Mouse (Mus musculus): ENCODE results near the gene Gtf2h2.
A peak's percentile ranks its signal among the peaks of the same experiment; 100 is the strongest.
"Not testable (repeated sequence)": the region's sequence is repeated elsewhere in the genome, so short reads cannot be mapped to it uniquely, and the experiment has no call there.

Gtf2h2 gene

DNA sequence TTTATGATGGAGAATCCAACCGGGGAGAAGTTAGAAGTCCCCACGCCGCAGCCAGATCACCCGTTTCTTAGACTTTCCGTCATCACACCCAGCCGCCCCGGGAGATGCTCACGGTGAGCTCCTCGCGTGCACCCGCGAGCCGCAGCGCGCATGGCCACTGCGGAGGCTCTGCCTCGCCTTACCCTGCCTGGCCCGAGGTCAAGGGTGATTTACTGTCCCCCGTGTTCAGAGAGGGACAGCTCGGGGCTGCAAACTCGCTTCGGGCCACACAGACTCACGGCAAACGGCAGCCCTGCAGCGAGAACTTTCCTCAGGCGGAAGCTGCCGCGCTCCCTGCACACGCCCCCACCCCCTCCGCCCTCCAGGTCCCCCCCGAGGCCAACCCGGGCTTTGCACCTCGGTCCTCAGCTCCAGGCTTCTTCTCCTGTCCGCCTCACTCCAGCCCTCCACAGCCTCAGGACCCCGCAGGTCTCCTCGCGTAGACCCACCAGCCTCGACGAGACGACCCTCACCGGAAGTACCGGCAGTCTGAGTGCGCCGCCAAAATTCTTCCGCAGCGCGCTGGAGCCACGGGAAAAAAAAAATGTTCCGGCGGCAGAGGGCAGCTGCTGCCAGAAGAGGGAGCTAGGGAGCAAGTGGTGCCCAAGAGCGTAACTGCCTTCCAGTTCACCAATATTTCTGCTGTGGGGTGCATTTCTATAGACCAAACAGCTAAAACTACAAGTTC lies at the start of gene Gtf2h2:
TSS of gene Gtf2h2 (minus strand) at position 519 of the 727 bp plus-strand sequence.
- peak; percentile 84 to 91 for DNase-seq

DNA sequence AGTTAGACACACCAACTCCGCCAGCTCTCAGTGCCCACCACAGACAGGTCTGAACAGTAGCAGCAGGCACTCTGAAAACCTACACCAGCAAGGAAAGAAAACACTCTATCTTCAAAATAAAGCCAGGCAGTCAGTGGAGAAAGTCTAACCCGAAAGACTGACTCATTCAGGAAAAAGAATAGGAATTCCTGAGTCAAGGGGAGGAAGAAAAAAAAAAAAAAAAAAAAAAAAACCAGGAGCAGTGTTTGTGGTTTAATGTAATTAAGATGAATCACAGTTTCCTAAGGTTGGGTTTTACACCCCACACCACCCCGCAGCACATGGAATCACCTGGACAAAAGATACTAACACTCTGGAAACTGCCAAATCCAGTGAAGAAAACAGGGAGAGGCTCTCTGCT lies 43.8 kb upstream of the Gtf2h2 start:
- no peak for DNase-seq

DNA sequence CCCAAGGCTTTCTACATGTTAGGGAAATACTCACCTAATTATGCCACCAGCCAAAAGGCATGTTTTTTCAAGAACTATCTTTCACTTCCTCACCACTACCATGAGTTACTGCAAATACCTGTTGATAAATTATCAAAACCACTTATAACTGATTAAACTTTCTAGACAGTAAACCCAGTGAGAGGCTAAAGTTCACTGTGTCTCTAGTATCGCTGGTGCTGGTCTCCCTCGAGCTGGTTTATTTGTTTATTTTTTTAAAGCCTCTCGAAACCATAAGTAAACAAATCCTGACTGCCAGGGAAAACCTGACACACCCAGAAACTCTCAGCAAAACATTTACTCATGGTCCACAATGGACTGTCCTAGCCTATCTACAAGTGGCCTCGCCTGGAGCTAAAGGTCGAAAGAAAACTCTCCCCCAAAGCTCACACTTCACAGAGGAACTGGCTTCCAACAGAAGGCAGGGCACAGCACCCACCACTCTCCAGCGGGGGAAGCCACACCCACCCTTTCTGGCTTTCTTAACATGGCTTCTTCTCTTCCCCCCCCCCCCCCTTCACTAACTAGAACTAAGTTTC lies 40.5 kb upstream of the Gtf2h2 start:
- no peak for DNase-seq

DNA sequence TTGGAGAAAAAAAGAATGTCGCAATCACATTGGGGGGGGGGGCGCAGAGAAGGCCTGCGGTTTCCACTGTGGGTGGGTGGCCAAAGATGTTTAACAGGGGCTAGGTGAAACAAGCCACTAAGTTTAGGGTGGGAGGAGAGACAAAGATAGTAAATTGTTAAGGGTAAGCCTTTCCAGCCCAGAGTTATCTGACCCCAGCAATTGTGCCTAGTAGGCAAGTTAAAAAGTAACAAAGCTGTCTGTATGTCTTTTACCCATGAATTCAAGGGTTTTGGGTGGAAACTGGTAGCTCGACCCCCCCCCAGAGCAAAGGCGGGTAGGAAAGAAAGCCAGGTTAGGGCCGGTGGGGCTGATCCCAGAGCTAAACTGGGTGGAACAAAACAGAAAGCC lies 34.3 kb upstream of the Gtf2h2 start:
- DNase-seq, result no peak

DNA sequence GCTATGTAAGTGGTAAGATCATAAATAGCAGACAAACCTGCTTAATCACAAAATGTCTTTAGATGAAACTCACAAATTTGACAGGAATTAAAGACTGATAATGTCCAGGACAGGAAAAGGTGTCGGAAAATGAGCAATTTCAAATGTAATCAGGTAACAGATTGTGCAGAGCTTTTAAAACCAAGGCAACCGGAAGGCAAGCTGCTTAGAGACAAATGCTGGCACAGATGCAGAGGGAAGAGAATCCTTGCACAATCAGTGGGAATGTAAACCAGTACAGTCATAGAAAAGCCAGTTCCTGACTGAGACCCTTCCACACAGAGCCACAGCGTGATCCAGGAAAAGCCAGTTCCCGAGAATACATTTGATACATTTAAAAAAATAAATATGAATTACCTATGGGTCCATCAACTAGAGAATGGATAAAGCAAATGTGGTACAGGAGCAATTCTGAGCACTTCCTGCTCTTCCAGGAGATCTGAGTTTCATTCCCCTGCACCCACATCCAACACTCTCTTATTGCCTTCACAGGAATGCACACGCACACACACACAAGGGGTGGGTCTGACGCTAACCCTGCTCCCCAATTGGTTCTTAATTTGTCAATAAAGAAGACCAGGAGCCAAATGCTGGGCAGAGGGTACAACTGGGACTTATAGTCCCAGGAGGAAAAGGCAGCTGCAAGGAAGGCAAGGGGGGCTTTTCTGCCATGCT lies 33.7 kb upstream of the Gtf2h2 start:
- peak; percentile 39 to 60 for DNase-seq

DNA sequence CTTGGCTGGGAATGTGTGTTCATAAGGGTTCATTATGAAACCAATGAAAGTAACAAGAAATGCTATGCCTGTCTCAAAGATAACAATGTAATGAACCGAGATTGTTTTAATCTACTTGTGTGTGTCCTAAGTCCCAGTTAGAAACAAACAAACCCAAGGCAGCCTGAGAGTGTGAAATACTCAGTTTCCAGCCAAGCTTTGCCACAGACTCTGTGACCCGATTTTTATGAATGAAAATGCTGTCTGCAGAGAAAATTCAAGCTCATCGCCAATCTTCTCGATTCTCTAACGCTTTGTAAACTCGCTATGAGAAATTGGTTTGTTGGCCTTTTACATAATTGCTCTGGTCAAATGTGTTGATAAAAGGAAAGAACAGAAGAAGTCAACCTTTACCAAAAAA lies 32.5 kb upstream of the Gtf2h2 start:
- DNase-seq, result no peak

DNA sequence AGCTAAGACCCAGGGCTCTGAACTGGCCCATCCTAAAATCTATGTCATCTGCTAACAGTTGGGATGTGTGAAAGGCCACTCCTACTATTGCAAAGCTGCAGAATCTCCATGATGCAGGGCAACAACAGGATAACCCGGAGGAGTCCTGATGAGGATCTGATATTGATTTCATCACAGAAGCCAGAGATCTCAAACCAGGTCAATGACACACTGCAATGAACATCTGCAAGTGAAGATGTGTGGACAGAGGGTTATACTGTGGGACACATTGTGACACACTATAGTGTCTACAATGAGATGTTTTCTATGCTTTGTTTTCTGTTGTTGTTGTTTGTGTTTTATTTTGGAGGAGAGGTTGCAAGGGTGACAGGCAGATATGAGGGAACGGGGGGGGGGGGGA lies 31.3 kb upstream of the Gtf2h2 start:
- DNase-seq, result no peak

DNA sequence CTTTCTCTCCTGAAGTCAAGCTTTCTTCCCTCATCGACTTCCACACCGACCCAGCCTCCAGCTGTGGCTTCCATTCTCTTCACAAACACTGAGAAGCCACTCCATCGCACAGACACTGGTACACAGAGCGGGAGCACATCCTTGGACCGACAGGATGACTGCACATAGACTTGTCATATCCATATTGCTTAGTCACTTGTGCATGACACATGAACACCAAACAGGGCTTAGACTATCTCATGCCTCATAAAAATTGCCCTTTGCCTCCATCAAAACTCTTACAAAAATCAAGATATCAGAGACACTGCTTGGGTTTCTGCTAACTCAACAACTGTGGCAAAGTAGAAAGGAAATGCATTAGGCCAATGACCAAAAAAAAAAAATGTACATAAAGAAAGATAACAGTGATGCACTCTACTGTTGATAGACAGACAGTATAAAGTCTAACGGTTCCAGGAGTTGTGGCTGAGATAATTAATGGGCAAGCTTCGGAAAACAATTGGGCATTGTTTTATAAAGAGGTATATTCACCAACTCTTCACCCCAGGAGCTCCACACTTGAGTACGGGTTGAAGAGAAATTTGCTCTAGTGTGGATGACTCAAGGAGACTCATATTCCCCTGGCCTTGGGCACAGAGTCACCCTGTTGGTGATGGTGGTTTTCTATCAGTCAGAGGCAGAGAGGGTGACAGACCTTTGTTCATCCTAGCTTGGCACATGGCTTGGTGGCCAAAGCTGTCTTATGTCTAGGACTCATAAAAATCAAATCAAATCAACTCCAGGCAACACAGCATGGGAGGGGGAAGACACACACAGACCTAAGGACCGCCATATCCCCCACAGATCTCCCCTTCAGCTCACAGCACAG lies 29.6 kb upstream of the Gtf2h2 start:
- no peak for DNase-seq

DNA sequence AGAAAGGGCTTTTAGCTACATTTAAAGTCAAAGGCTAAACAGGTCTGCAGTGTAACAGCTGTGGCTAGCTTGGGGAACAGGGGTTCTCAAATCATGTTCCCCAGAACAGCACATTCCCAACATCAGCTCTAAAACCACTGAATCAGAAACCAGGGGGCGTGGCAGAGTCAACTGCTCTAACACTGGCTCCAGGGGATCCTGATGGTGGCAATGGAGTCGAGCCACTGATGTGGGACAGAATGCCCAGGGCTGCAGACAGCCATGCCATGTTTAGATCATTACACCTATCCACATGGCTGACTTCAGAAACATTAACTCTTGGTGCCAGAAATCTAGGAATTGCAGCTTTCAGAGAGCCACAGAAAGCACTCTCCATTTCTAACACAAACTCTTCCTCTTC lies 26.8 kb upstream of the Gtf2h2 start:
- DNase-seq, result no peak

DNA sequence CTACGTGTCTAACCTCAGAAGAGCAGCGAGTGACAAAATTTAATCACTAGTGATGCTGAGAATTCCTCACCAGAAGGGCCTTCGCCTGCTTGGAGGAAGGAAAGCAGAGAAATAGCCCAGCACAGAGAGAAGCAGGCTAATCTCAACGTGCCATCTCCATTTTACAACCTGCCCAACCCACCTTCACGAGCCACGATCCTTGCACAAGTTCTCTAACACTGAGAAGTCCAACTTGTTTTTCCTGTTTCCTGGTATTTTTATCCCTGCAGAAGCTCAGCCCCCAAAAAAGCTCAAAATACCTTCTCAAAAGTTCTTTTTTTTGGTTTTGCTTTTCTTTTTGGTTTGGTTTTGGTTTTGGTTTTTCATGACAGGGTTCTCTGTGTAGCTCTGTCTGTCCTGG lies 25.8 kb upstream of the Gtf2h2 start:
- no peak for DNase-seq

DNA sequence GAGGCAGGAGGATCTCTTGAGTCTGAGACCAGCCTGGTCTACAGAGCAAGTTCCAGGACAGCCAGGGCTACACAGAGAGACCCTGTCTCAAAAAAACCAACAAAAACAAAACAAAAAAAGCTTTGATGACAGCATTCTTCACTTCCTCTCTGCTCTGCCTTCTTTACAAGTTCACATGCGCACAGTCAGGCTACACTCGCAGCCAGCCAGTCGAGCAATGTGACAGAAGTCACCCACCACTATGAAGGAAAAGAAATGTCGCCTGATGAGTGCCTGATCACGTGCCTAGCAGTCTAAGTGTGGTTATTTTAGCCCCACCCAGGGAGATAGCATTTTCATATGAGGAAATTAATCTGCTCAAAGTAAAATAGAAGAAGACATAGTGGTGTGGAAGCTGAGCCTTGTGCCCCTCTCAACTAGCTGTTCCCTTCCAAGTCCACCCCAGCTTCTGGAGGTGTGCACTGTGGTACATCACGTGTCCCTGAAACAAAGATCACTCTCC lies 25.3 kb upstream of the Gtf2h2 start:
- no peak for DNase-seq

DNA sequence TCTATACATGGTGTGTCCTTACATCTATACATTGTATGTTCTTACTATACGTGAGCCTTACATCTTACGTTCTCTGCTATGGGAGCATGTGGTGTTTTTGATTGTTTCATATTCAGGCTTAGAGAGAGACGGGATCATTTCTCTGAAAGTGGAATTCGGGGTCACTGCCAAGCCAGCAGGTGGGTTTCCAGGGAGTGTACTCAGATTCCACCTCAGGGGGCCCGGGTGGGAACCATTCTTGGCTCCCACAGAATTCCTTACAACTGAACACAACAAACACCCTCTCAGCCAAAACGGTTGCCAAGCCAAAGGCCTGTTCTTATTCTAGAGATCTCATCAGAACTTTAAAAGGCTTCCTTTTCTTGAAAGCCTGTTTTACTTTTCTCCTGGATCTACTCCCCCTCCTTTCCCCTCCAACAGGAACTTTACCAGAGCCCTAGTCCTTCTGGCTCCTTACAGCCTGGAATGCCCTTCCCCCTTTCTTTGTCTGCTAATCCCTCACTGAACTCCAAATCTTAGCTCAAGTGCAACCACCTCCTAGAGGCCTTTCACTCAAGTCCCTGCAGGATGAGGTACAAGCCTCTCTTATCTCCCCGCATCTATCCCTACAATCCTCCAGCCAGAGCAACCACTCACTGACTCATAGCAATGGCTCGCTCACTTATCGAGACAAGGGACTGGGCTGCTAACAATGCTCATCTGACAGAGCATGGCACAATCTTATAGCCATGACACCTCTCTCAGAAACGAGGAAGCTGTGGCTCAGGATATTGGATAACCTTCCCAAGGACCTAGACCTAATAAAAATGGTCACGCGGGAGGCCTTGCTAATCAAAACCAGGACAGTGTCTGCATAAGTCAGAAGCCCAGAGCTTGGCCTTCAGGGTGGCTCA lies 24.1 kb upstream of the Gtf2h2 start:
- peak; percentile 26 to 35 for DNase-seq

DNA sequence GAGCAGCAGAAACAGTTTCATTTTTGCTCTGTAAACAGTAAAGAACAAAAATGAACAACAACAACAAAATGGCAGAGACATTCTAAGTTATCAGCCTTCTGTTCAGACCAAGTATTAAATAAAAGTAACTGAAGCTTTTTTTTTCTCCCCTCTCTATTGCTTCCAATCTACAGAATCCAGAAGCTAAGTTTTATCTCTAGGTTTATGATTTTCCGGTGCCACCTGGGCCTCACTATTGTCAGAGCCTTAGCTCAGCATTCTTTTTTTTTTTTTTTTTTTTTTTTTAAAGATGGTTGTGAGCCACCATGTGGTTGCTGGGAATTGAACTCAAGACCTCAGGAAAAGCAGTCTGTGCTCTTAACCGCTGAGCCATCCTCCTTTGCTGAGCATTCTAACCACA lies 20.4 kb upstream of the Gtf2h2 start:
- no peak for DNase-seq

DNA sequence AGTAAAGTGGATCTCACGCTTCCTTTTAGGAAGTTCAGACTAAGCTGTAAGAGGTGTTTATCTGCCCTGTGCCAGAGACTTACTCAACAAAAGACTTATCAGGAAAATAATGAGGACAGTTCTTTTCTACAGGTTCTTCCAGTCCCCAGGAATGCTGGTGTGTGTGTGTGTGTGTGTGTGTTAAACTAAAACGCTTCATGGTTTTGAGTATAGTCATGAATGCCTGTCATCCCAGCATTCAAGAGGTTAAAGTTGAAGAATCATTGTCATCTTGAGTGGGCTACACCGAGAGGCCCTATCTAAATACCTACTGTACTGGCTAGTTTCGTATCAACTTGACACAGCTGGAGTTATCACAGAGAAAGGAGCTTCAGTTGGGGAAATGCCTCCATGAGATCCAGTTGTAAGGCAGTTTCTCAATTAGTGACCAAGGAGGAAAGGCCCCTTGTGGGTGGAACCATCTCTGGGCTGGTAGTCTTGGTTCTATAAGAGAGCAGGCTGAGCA lies 19.5 kb upstream of the Gtf2h2 start:
- no peak for DNase-seq

DNA sequence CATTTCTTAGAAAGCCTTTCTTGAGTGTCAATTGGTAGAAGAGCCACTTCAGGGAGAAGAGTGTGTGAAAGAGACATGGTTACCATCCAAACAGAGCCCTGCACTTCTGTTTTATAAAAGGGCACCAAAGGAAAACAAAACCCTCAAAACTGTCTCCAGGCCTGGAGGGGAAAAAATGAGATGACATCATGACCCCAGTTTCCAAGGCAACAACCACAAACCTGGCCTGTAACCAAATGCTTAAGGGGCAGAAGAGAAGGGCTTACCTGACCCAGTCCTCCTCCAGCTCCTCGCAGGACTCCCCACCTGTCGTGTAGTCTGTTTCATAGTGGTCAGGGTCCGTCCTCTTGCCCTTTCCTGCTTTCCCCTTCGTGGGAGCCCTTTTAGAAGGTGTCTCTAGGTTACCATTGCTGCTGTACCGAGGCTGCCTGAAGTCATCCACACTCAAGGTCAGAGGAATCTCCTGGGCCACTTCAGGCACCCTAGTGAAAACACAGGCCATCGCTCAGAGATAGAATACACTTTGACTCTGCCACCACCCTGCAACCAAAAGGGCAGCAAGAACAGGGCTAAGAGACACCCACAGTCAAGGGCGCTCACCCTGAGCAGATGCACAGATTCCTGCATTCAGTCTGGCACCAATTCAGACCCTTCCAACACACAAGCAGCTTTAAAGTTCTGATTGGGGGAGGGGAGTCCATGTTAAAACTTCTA lies 18.9 kb upstream of the Gtf2h2 start:
- no peak for DNase-seq

DNA sequence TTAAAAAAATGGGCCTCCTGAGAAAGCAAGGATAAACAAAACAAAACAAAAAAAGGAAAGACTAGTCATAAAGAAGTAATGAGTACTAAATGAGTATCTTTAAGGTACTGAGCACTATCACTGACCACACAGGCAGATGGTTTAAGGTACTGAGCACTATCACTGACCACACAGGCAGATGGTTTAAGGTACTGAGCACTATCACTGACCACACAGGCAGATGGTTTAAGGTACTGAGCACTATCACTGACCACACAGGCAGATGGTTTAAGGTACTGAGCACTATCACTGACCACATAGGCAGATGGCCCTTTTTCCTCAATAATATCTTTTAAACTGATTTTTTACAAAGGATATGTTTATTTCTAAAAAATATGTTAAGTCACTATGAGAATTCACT lies 7.2 kb upstream of the Gtf2h2 start:
- DNase-seq, result not testable (repeated sequence)

DNA sequence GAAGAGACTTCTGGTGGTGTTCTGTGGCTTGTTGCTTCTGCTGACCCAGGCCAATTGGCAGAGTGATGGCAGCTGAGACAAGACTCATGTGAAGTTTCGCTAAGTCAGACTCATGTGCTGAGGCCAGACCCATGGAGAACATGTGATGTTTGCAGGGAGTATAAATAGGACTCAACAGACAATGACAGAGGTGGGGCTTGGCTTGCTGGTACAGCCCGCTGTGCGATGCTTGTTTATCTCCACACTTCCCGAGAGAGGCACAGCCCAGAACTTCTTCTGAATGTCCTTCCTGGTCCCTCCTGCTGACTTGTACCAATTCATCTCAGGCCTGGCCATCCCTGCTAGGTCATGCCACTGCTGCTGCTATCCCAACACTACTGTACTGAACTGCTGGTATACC lies 3.0 kb upstream of the Gtf2h2 start:
- no peak for DNase-seq

DNA sequence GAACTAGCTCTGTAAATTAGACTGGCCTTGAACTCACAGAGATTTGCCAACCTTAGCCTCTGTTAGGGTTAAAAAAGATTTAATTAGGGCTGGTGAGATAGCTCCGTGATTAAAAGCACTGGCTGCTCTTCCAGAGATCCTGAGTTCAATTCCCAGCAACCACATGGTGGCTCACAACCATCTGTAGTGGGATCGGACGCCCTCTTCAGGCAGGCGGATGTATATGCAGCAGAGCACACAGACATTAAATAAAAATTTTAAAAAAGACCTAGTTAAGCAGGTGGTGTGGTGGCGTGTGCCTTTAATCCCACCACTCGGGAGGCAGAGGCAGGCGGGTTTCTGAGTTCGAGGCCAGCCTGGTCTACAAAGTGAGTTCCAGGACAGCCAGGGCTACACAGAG lies 2.0 kb upstream of the Gtf2h2 start:
- DNase-seq, result not testable (repeated sequence)

DNA sequence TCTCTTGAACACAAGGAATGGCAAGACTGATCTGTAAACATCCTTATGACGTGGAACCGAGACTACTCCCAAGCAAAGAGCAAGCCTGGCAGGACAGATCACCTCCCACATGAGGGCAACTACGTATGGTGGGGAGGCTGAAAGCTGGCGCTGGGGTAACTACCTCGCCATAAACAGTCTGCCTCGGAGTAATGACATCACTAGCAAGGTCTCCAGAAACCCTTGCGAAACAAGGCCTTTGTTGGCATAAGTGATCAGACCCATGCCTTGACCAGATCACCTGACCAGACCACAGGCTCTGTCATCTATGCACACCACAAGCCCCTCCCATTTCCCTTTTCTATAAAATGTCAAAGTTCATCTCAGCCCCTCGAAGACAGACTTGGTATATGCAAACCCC lies 934 bp upstream of the Gtf2h2 start:
- DNase-seq, result no peak

DNA sequence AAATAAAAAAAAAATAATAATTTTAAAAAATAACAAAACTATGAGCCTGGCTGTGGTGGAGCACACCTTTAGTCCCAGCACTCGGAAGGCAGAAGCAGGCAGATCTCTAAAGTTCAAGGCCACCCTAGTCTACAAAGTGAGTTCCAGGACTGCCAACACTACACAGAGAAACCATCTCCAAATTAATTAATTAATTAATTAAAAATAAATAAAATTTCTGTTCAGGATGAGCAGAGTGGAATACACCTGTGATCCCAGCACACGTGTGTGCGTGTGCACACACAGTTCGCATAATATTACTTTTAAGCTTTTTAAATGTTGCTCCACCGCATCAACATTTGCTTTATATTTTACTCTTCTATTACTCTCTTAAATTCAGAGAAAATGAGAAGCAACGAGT lies 756 bp downstream of the Gtf2h2 start:
- DNase-seq, result no peak

DNA sequence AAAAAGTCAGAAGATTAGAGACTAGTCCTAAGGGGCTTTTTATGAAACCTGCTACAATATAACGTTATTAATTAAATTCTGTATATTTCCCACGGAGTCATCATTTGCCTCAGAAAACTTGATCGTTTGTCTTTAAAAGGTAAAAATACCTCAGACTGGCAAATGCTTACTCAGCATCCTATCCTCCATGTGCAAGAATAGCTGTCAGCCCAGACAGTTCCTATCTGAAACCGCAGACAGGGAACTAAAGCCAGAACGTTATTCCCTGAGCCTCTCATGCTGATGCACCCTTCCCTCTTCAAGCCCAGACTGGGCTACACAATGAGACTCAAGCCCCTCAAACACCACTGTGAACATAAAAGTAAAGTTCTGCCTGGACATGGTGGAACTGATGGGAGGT lies 2.0 kb downstream of the Gtf2h2 start:
- no peak for DNase-seq
